Mouse (Mus musculus) cerebellum, adult 8-10 months (tissue): ENCODE measurements at regions not wholly inside any gene's neighbourhood (a gene's known extent, or its start where the extent isn't known, plus 50 kb on each side); places are given as distances from the start of the nearest gene placed in this dataset.

Source experiments
- DNase-seq: peaks from one replicate; pipeline ENCODE4 v3.0.0; 2022

DNA sequence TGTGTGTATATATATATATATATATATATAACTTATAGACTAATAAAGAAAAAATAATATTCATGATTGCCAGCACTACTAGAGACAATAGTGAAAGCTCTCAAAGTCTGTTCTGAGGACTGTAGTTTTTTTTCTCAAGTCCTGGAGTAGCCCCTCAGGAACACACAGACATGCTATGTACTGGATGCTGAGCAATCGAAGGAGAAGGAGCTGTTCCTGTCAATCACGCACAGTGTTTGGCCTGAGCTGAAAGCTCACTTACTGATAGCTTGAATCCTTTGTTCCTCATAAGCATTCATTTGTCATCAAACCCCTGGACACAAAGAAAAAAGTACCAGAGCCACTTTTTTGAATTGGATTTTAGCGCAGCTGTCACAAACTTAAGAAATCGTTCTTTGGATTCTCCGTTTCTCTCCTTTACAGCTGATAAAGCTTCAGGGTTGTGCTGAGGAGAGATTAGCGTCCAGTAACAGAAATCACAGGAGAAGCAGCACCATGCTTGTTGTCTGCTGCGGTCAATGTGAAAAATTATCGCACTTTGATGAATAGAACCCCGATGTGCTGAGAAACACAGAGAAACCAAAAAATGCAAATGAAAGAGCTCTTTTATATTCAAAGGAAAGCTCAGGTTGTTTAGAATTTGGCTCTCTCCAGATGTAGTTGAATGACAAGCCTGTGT lies 702.2 kb upstream of the Tyrp1 start:
- no peak for DNase-seq

DNA sequence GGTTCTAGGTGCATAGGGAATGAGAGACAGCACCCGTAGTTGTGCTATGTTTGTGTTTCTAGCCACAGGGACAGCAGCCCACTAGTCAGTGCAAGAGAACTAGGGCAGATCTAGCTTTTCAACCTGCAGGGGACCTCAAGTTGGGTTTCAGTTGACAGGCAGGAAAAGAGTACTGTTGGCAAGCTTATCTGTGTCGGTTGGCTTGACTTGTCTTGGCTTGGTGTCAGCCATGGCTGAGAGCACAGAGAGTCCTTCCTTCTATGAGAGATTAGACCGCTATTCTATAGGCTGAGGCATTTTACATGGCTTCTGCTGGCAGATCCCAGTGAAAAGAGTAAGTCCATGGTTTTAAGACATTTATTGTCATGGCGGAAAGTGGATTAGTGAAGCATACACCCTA lies 693.7 kb upstream of the Tyrp1 start:
- peak; percentile 1 for DNase-seq

DNA sequence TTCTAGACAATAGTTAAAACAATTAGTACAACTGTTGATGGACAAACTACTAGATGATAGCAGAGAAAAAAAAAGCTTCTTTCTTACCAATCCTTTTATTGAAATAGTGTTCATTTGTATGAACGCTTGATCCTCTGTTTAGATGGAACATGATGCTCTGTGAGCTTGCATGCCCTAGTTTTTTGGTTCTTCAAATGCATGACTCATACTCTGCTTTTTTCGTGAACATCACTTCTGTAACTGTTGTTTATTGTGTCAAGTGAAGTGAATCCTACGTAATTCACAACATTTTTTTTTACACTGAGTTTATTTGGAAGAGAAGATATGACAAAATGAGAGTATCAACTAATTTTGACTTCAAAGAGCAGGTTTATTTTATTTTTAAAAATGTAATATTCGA lies 674.1 kb upstream of the Tyrp1 start:
- DNase-seq, result no peak

GRCm38 (mm10) chr4:80173229-80173628 lies 660.7 kb upstream of the Tyrp1 start:
- no peak for DNase-seq

DNA sequence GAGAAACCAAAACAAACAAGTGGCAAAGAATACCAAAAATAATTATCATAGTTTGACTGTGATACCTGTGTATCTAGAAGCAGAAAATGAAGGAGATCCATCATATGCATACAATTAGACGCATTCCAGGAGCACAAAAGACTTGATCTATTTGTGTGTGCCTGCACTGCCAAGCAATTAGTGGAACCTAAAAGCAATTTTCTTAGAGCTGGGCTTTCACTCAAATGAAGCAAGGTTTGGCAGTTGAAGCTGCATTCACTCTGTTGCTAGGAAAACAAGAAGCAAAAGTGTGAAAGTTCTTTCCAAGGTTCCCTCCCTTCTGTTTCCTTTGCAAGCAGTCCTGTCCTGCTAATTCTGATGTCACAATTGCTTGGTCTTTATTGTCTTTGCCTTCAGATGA lies 631.7 kb upstream of the Tyrp1 start:
- DNase-seq, result no peak

GRCm38 (mm10) chr4:80203916-80204315 lies 630.0 kb upstream of the Tyrp1 start:
- no peak for DNase-seq

DNA sequence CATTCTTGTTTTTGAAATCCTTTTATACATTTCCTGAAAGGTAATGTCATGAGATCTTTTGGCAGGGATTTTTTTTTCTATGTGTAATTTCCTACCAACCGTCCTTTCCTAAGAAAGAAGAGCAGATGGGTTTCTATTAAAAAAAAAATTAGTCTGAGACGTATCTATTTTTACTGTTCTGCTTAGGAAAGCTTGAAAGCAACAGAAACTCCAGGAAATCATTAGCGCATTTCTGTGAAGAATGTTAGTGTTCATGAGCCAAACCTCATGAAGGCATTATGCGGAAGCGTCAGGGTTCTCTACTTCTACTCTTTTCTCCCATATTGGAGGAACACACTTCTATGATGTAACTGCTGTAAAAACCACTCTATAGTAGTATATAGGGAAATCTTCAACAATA lies 629.5 kb upstream of the Tyrp1 start:
- DNase-seq, result no peak
